Mouse (Mus musculus) lung, embryonic 16.5 days (tissue): Measurements from ENCODE around the gene Ghrh. TPM values are rescaled to one million over a fixed set of nuclear protein-coding genes. Genes with fewer than 3 reads are reported as not detected.
A peak's percentile ranks its signal among the peaks of the same experiment; 100 is the strongest.

Source experiments
- ATAC-seq: fragments of 200-750 bp; cut with Nextera tagmentation; 2 replicates; pipeline ENCODE4 v1.8.0; 2017; ENCODE audit warnings: low read depth, mild to moderate bottlenecking, moderate library complexity
- H3K27ac ChIP-seq: fragments of 300-500 bp; sonication (generic); 2 replicates; pipeline ENCODE4 v1.5.1; 2014; ENCODE audit warnings: mild to moderate bottlenecking, control low read depth, low read length
- H3K27me3 ChIP-seq: fragments of 300-500 bp; sonication (generic); 2 replicates; pipeline ENCODE4 v1.6.1; 2014; ENCODE audit warnings: low read depth, low read length, mixed read lengths; ENCODE audit not compliant: control insufficient read depth, insufficient read depth
- H3K36me3 ChIP-seq: fragments of 300-500 bp; sonication (generic); 2 replicates; pipeline ENCODE4 v1.6.1; 2014; ENCODE audit warnings: low read length; ENCODE audit not compliant: control insufficient read depth, insufficient read depth
- H3K4me1 ChIP-seq: fragments of 300-500 bp; sonication (generic); replicated peaks from 2 replicates; pipeline ENCODE4 v1.6.1; 2014; ENCODE audit warnings: low read length, mixed read lengths; ENCODE audit not compliant: control insufficient read depth, insufficient read depth
- H3K4me2 ChIP-seq: fragments of 300-500 bp; sonication (generic); 2 replicates; pipeline ENCODE4 v1.6.1; 2014; ENCODE audit warnings: low read depth, low read length, control low read depth
- H3K4me3 ChIP-seq: fragments of 300-500 bp; sonication (generic); 2 replicates; pipeline ENCODE4 v1.5.1; 2014; ENCODE audit warnings: mild to moderate bottlenecking, low read length, control low read depth
- H3K9ac ChIP-seq: fragments of 300-500 bp; sonication (generic); 2 replicates; pipeline ENCODE4 v1.6.1; 2014; ENCODE audit warnings: low read length, control low read depth
- H3K9me3 ChIP-seq: fragments of 300-500 bp; sonication (generic); 2 replicates; pipeline ENCODE4 v1.6.1; 2016; ENCODE audit warnings: low read length; ENCODE audit not compliant: control insufficient read depth
- WGBS: fragments of 180-500 bp; shearing (Covaris S2); extraction: QIAGEN DNeasy Blood & Tissue Kit; methylation state at CpG from one replicate; pipeline ENCODE4 v1.1.7; 2014; 5-methylcytosine and 5-hydroxymethylcytosine counted together
- polyA plus RNA-seq: library from polyadenylated mRNA; unstranded; fragments of >200 nt; fragmentation: Nextera tagmentation; extraction: Ambion mirVana; gene quantifications from 2 replicates; pipeline ENCODE4 v1.2.1, GENCODE M21; 2015

The Ghrh gene
- polyA plus RNA-seq, 1 experiment from 2014 or later = not detected

GRCm38 (mm10) chr2:157316358-157316933 is 30.9 kb downstream of the Ghrh start:
- Histone ChIP-seq H3K36me3 (peaks cover 64% of the 10 kb centered on the region), H3K4me3 (no peak overlapping the region), H3K27ac (peak overlapping the region; percentile 33), H3K4me1 (no peaks in the 10 kb centered on the region; the same call in 1 of the 2 replicates), H3K27me3 (no peaks in the 10 kb centered on the region), H3K4me2 (no peak overlapping the region), H3K9ac (no peak overlapping the region), H3K9me3 (no peaks in the 10 kb centered on the region)
- 60% methylated on average over 14 of the region's 14 CpGs for WGBS
- peak; percentile 75 for ATAC-seq

DNA sequence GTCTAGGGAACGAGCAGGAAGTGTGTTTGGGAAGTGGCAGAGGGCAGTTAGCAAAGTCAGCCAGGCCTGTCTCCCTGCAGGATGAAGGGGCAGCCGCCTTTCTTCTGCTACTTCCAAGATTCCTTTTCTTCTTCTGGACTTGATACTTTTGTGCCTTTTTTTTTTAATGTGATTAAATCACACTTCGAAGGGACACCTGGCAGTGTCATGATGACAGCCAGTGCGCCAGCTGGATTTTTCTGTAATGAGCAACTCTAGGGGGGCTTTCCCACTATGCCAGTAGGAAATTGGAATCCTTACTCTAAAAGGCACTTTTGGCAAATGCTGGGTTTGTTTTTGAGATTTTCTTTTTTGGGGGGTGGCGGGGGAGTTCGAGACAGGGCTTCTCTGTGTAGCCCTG is 31.8 kb downstream of the Ghrh start:
- ATAC-seq = no peak
- H3K9me3 ChIP-seq = no peaks in the 10 kb centered on the region
- no peak overlapping the region for H3K4me2 ChIP-seq
- H3K27me3 ChIP-seq = no peaks in the 10 kb centered on the region
- no peak overlapping the region for H3K9ac ChIP-seq
- no peak overlapping the region for H3K27ac ChIP-seq
- H3K4me3 ChIP-seq = no peak overlapping the region
- peaks cover 62% of the 10 kb centered on the region for H3K36me3 ChIP-seq
- no peaks in the 10 kb centered on the region; the same call in 1 of the 2 replicates for H3K4me1 ChIP-seq
- WGBS = 84% methylated on average over 6 of the region's 6 CpGs

- 87% methylated on average over 7 of the region's 7 CpGs for WGBS
- H3K27ac ChIP-seq = no peak overlapping the region
These were observed 33.0 kb downstream of the Ghrh start for GRCm38 (mm10) chr2:157314310-157314709.

DNA sequence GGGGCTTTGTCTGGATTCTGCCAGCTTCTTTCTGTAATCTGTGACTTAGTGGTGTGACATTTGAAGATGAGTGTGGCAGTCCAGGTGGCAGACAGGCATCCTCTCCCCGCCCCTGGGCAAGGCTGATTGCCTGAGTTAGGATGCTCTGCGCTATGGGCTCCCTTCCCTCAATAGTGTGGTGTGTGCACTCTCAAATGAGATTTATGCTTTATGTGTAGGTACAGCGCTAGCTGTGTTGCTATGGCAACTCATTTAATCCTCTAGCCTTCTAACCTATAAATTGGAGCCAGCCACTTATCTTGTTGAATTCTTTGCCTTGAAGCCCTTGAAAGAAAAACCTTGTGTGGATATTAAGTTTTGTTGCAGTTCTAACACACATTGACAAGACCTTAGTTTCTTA is 33.6 kb downstream of the Ghrh start:
- Histone ChIP-seq H3K27ac (no peak overlapping the region), H3K9ac (no peak overlapping the region), H3K4me3 (no peak overlapping the region), H3K4me2 (no peak overlapping the region), H3K27me3 (no peaks in the 10 kb centered on the region), H3K36me3 (peaks cover 59% of the 10 kb centered on the region), H3K4me1 (no peaks in the 10 kb centered on the region; the same call in 1 of the 2 replicates), H3K9me3 (no peaks in the 10 kb centered on the region)
- 84% methylated on average over 3 of the region's 3 CpGs for WGBS
- ATAC-seq = no peak

More at GRCm38 (mm10) chr2:157314310-157314709, 33.0 kb downstream of the Ghrh start:
- Histone ChIP-seq H3K9ac (no peak overlapping the region; the same call in 1 of the 2 replicates), H3K9me3 (no peaks in the 10 kb centered on the region), H3K4me2 (no peak overlapping the region), H3K36me3 (peaks cover 56% of the 10 kb centered on the region), H3K27me3 (no peaks in the 10 kb centered on the region), H3K4me1 (no peaks in the 10 kb centered on the region; the same call in 1 of the 2 replicates), H3K4me3 (no peak overlapping the region)
- ATAC-seq = no peak

GRCm38 (mm10) chr2:157310963-157311637 is 36.2 kb downstream of the Ghrh start:
- H3K27ac ChIP-seq = no peak overlapping the region
- no peaks in the 10 kb centered on the region for H3K27me3 ChIP-seq
- no peak for ATAC-seq
- H3K4me1 ChIP-seq = peaks cover 4% of the 10 kb centered on the region
- 88% methylated on average over 6 of the region's 6 CpGs for WGBS
- no peaks in the 10 kb centered on the region for H3K9me3 ChIP-seq
- no peak overlapping the region for H3K9ac ChIP-seq
- H3K4me3 ChIP-seq = no peak overlapping the region
- H3K36me3 ChIP-seq = peaks cover 48% of the 10 kb centered on the region
- H3K4me2 ChIP-seq = no peak overlapping the region

GRCm38 (mm10) chr2:157309611-157310010 is 37.7 kb downstream of the Ghrh start:
- ATAC-seq = no peak
- WGBS = 94% methylated on average over 8 of the region's 8 CpGs
- Histone ChIP-seq H3K9ac (no peak overlapping the region), H3K4me1 (peaks cover 9% of the 10 kb centered on the region), H3K4me3 (no peak overlapping the region), H3K9me3 (no peaks in the 10 kb centered on the region), H3K4me2 (no peak overlapping the region), H3K36me3 (peaks cover 38% of the 10 kb centered on the region), H3K27ac (no peak overlapping the region), H3K27me3 (no peaks in the 10 kb centered on the region)

GRCm38 (mm10) chr2:157308273-157308917 is 38.9 kb downstream of the Ghrh start:
- 62% methylated on average over 2 of the region's 2 CpGs for WGBS
- no peak for ATAC-seq
- Histone ChIP-seq H3K36me3 (peaks cover 34% of the 10 kb centered on the region), H3K27ac (peak overlapping the region; percentile 75), H3K4me3 (no peak overlapping the region), H3K4me2 (no peak overlapping the region), H3K9ac (no peak overlapping the region), H3K4me1 (peaks cover 9% of the 10 kb centered on the region), H3K9me3 (no peaks in the 10 kb centered on the region), H3K27me3 (no peaks in the 10 kb centered on the region)

DNA sequence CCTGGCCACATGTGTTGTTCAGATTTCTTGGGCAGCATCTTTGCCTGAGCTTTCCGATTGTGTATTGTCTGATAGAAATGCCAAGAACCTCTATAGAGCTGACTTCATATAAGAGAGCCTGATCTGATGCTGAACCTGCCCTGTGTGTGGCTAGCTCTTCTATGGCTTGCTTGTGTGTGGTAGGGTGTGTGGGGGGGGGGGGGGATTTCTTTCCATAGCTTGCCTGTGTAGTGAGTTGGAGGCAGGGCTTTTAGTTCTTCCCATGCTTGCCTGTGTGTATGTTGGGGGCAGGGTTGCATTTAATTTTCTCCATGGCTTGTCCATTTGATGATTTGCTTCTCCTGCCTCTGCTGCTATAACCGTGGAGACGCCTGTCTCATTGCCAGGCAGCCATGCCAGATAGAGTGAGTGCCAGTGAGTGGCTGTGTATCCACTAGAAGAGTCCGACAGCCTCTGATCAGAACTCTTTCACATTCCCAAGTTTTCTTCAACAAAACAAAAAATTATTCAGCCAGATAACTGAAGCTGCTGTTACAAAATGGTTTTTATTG is 39.5 kb downstream of the Ghrh start:
- peak; percentile 76 for ATAC-seq
- WGBS = 59% methylated on average over 4 of the region's 4 CpGs
- no peak overlapping the region for H3K4me2 ChIP-seq
- H3K36me3 ChIP-seq = peaks cover 28% of the 10 kb centered on the region
- H3K27ac ChIP-seq = peak overlapping the region; percentile 75
- H3K9ac ChIP-seq = no peak overlapping the region
- no peaks in the 10 kb centered on the region for H3K9me3 ChIP-seq
- no peak overlapping the region for H3K4me3 ChIP-seq
- H3K27me3 ChIP-seq = no peaks in the 10 kb centered on the region
- peaks cover 9% of the 10 kb centered on the region for H3K4me1 ChIP-seq
